Mouse (Mus musculus) cerebellum, adult 2 months (tissue): ENCODE data around the gene Plxna2.

Experiments
- CTCF ChIP-seq: fragments of 200-500 bp; IDR thresholded peaks from 2 replicates; pipeline ENCODE4 v1.5.1; 2011; ENCODE audit warnings: low read depth, mild to moderate bottlenecking, control low read depth, low read length, moderate library complexity, borderline replicate concordance; ENCODE audit not compliant: insufficient read depth
- POLR2A ChIP-seq: fragments of 200-500 bp; IDR thresholded peaks from 2 replicates; pipeline ENCODE4 v1.6.1; 2011; ENCODE audit warnings: low read length, control low read depth, borderline replicate concordance; ENCODE audit not compliant: insufficient read depth

GRCm38 (mm10) chr1:194586670-194587069 lies 31.3 kb upstream of the Plxna2 start:
- TF ChIP-seq CTCF (no peak), POLR2A (no peak)
